Mouse (Mus musculus) thymus, adult 2 months (tissue): ENCODE data around the gene Akap10.

Source experiments
- CTCF ChIP-seq: fragments of 200-500 bp; IDR thresholded peaks from 2 replicates; pipeline ENCODE4 v1.5.1; 2012; ENCODE audit warnings: mild to moderate bottlenecking, control low read depth, low read length, moderate library complexity, borderline replicate concordance; ENCODE audit not compliant: control insufficient read depth, poor library complexity, insufficient read depth; ENCODE audit errors: extremely low read depth
- POLR2A ChIP-seq: fragments of 200-500 bp; IDR thresholded peaks from 2 replicates; pipeline ENCODE4 v1.6.1; 2012; ENCODE audit warnings: mild to moderate bottlenecking, low read length, control low read depth, moderate library complexity; ENCODE audit not compliant: control insufficient read depth, poor library complexity, insufficient read depth; ENCODE audit errors: extremely low read depth

- TF ChIP-seq CTCF = no peak
- no peak for TF ChIP-seq POLR2A
Observed at GRCm38 (mm10) chr11:61970901-61971300, 40.8 kb upstream of the Akap10 start.
